Mouse (Mus musculus) adrenal gland, adult 8-10 months (tissue): ENCODE measurements at regions not wholly inside any gene's neighbourhood (a gene's known extent, or its start where the extent isn't known, plus 50 kb on each side); places are given as distances from the start of the nearest gene placed in this dataset.

Experiments used
- DNase-seq: peaks from one replicate; pipeline ENCODE4 v3.0.0; 2022

- no peak for DNase-seq
Observed at GRCm38 (mm10) chr4:11903861-11904260, 77.2 kb downstream of the Gm10604 start.

- DNase-seq: no peak
Observed at GRCm38 (mm10) chr4:11903401-11903800, 77.7 kb downstream of the Gm10604 start.

DNA sequence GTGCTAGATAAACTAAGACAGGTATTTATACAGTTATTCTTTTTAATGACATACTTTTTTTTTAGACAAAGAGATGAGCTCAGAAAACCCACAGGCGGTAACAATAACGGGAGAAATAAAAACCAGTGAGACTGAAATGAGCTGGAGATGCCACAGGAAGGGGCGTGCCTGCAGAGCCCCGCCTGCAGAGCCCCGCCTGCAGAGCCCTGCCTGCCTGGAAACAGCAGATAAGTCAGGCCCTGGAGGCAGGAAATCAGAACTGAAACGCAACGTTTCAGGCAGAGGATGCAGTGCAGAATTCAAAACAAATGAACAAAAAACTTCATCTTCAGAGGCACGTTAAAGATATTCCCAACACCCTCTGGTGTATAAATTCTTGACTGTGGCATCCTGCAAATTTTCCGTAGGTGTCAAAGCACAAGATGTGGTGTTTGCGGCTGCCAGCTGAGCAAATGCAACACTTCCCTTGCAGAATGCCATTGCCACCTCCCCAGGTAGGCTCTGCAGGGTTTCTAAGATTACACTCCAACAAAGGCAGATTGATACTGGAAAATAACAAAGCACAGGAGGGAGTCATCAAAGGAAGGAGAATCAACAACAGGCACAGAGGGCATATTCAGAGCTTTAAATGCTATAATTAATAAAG, 81.0 kb downstream of the Gm10604 start:
- no peak for DNase-seq

- no peak for DNase-seq
Observed at GRCm38 (mm10) chr4:11897231-11897630, 83.8 kb downstream of the Gm10604 start.

DNA sequence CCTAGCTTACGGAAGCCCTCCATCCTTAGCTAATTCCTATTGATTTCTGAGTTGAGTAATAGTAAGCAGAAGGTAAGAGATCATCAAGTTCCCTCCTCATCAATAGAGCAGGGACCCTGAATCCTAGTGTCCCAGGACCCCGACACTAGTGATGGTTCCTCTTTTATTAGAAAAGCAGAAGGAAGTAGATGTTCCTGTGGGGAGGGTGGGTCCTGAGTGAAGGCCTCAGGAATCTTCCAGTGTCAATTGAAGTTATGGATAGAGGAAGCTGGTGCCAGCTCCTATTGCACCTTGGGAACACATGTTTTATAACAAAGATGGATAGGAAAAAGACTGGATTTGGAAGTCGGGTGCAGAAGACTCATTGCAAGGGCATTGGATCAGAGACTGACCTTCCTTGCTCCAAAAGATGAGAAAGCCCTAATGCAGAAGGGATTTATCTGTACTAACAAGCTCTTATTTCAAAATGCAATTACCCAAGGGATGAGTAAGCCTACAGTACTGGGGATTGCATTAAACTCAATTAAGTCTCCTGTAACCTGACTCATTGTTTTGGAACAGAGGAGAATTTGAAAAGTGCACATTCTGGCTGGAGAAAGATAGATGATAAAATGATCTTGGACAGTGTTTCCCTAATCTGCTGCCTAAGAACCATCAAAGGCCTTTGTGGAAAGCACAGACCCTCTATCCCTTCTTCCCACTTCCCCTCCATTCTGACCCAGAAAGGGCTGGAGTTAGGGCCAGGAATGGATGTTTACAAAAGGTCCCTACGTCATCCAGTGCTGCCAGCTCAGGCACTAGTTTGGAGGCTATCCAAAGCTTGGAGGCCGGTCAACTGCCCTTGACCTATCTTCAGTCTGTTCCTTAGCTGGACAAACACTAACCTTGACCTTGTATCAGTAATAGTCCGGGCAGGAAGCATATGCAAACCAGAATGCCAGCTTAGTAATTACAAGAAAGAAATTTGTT, 84.9 kb downstream of the Gm10604 start:
- DNase-seq: peak; percentile 88

DNA sequence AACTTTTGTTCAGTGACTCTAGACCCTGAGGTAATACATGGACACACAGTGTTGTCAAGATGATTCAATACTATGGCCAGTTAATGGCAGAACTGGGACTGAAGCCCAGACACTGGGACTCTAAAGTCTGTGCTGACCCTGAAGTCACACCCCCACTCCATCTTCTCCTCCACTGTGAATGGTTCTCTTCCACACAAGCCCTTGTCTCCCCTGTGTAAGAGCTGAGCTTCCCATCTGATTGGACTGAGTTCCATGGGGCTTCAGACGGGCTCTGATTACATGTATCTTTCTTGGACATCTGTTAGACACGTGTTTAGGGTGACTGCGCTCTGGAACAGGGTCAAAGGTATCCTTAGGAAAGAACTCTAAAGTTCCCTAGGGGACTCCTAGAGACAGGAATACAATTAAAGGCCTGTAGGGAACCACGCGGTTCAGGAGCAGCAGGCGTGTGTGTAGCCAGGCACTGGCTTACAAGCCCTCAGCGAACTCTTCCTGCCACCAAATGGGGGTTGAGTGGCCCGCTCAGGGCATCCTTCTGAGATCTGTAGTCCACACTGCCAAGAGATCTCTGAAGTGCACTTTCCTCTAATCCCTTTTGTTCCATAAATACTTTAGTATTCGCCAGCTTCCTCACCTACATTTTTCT, 87.4 kb downstream of the Gm10604 start:
- no peak for DNase-seq

DNA sequence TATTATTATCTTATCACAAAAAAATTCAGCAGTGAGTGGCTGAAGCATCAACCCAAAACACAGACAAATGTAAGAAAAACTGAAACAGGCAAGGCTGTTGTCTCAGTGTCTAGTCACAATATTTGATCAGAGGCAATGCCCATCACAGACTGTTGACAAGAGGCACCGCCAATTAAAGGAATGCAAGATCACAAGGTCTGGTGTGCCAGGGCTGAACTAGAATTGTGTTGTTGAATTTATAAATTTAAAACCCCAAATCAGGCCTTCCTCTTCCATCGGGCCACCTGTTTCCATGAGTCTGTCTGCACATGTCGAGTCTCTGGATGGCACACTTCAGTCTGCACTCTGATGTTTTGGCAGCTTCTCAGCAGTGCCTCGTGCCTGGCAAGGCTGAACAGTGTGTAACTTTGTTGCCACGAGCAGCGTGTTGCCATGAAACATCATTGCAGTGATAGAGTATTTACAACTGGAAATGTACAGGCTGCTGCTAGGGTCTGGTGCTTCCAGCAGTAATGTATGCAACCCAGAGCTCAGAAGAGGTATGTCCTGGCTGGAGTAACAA, 91.9 kb downstream of the Gm10604 start:
- DNase-seq: peak; percentile 33

GRCm38 (mm10) chr4:11887377-11887776, 93.7 kb downstream of the Gm10604 start:
- no peak for DNase-seq

DNA sequence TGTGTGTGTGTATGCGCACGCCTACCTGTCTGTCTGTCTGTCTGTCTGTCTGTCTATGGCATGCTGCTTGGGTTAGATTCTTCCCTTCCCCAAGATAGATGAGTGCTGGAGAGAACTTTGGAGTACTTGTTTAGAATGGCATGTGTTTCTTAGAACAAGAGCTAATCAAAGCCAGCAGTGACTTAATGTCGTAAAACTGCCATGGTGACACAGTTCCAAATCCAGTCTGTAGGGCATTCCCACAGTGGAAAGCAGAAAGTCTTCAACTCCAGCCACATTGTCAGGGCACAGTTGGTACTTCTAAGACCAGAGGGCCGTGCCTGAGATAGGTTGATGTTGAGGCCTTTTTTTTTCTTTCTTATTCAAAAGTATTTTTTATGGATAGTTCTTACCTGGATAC, 95.6 kb downstream of the Gm10604 start:
- no peak for DNase-seq

- DNase-seq: no peak
Observed at GRCm38 (mm10) chr4:11884818-11885217, 96.2 kb downstream of the Gm10604 start.

GRCm38 (mm10) chr4:11883295-11883694, 97.8 kb downstream of the Gm10604 start:
- no peak for DNase-seq

- DNase-seq: no peak
Observed at GRCm38 (mm10) chr4:11882666-11883065, 98.4 kb downstream of the Gm10604 start.

DNA sequence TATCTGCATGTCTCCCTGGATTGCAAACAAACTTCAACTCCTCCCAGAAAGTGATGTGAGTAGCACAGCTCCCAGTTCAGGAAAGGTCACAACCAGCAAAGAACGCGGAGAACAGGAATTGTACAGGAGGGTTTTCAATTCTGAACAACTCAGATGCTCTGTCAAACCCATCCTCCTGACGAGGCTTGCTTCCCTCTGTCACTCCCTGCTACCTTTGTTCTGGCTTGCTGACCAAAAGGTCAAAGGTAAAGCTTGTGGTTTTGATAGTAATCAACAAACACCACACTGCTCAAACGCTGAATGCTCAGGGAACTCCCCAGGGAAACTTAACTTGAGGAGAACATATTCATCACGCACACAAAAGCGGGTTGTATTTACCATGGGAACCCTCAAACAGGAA, 102.4 kb downstream of the Gm10604 start:
- no peak for DNase-seq

GRCm38 (mm10) chr4:11877945-11878344, 103.1 kb downstream of the Gm10604 start:
- DNase-seq: no peak

DNA sequence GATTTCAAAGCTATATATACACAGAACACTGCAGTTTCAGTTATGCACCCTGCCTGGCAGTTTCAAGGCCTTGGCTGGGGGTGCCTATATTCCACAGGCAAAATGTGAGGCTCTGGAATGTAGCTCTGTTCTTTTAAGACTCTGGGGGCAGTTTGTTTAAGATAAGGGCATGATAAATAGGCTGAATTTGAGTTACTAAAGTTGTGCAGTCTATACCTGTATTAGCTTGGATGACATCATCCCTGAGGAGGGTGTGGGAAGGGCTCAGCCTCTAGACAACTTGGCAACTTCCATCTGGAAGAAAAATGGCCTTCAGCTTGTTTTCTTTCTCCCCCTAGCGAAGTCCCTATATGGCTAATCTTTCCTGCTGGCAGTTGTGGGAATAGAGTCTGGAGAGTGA, 105.1 kb downstream of the Gm10604 start:
- DNase-seq: no peak

GRCm38 (mm10) chr4:11874586-11875264, 106.3 kb downstream of the Gm10604 start:
- no peak for DNase-seq

- DNase-seq: no peak
Observed at GRCm38 (mm10) chr4:11872036-11872435, 109.0 kb downstream of the Gm10604 start.

DNA sequence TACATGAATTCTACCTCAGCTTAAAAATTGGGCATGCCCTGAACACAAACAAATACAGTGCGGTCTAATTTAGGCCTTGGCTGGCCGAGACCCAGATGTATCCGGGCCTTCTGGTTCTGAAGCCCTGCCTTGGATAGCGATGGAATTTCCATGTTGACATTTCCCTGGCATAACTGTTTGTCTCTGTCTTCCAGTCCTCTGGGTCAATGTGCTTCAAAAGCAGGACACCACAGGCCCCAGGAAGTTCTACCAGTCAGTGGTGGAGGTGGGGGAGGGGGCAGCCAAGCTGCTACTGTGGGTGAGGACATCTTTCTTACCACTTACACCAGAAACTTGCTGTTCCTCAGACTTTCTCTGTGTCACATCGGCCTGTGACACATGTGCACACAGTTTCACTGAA, 111.3 kb downstream of the Gm10604 start:
- no peak for DNase-seq

DNA sequence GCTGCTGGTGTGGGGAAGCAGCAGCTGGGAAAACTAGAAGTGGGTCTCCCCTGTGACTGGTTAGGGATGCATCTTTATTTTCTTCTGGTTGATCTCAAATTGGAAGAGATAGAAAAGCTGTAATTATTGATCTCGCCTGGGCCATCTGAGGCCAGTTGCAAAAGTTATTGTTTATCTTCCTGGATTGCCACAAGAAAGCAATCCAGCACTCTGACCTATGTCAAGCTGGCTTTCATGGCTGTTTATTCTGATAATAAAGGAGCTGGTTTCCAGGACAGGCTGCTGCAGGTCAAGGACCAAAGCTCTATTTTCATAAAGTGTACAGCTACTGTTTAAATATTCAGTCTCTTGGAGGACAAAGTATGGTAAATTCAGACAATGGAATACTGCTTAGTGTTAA, 112.5 kb downstream of the Gm10604 start:
- no peak for DNase-seq
